Mouse (Mus musculus) yolk sac, embryonic 10.5 days (tissue): ENCODE data around the gene Hnrnpd.

Source experiments
- DNase-seq: peaks from one replicate; pipeline ENCODE4 v3.0.0-alpha.2; 2017; ENCODE audit warnings: low spot score

Hnrnpd gene

GRCm38 (mm10) chr5:99978699-99979442 lies at the start of gene Hnrnpd, which contains the start of gene 4930524J08Rik:
Gene Hnrnpd (minus strand): TSS chr5:99978938.
Gene 4930524J08Rik (plus strand): TSS chr5:99979061.
- DNase-seq, result peak; percentile 98

DNA sequence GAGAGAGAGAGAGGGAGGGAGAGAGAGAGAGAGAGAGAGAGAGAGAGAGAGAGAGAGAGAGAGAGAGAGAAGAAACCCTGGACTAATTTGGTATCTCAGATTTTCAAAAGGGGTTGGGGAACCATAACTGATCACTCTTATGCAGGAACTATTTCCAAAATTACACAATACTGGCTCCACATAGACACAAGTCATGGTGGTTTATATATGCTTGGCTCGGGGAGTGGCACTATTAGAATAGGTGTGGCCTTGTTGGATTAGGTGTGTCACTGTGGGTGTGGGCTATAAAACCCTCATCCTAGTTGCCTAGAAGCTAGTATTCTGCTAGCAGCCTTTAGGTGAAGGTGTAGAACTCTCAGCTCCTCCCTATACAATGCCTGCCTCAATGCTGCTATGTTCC lies 46.1 kb upstream of the Hnrnpd start:
- no peak for DNase-seq

- DNase-seq, result no peak
These were observed 45.7 kb upstream of the Hnrnpd start for GRCm38 (mm10) chr5:100024403-100024802.

GRCm38 (mm10) chr5:100020089-100020488 lies 41.4 kb upstream of the Hnrnpd start:
- no peak for DNase-seq

DNA sequence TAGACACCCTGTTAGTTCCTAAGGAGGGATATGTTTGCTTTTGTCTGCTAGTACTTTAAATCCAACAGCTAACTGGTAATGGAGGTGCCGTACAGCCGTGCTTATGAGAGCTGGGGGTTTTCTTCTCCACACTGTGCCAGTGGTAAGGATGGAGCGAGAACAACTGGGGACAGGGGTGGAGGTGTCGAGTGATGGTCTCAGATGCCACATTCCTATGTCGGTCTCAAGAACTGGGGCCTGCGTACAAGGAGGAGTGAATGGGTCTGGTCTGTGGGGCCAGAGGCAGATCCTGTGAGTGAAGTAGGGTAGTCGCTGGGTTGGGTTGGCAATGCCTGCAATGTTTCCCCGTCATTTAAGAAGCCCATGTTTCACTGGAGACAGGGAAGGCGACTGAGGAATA lies 33.9 kb upstream of the Hnrnpd start:
- DNase-seq, result no peak

- DNase-seq, result no peak
These were observed 29.7 kb upstream of the Hnrnpd start for GRCm38 (mm10) chr5:100008485-100008884.

- peak; percentile 6 for DNase-seq
These were observed 28.3 kb upstream of the Hnrnpd start for GRCm38 (mm10) chr5:100007040-100007375.

GRCm38 (mm10) chr5:100006324-100007039 lies 27.7 kb upstream of the Hnrnpd start:
- no peak for DNase-seq

- DNase-seq, result no peak
These were observed 27.2 kb upstream of the Hnrnpd start for GRCm38 (mm10) chr5:100005896-100006295.

- no peak for DNase-seq
These were observed 26.7 kb upstream of the Hnrnpd start for GRCm38 (mm10) chr5:100005431-100005830.

- no peak for DNase-seq
These were observed 25.2 kb upstream of the Hnrnpd start for GRCm38 (mm10) chr5:100003895-100004294.

- DNase-seq, result no peak
These were observed 21.8 kb upstream of the Hnrnpd start for GRCm38 (mm10) chr5:100000500-100000899.

GRCm38 (mm10) chr5:100000048-100000447 lies 21.3 kb upstream of the Hnrnpd start:
- DNase-seq, result no peak

- peak; percentile 5 for DNase-seq
These were observed 15.9 kb upstream of the Hnrnpd start for GRCm38 (mm10) chr5:99994680-99995079.

DNA sequence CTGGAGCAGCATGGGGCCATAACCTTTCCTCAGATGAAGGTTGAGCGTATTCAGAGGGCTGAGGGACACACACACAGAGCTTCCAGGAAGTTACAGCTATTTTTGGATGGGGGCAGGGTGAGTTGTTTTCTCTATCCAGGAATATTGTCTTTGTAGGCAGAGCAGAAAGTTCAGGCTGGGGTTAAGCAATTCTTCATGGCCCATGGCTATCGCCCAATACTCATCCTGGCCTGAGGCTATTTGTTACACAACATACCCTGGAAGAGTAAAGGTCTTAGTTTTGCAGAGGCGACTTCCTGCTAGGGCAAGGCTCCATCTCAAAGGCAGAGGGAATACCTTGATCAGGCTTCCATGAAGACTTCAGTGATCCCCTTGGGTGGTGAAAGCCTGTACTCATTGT lies 15.4 kb upstream of the Hnrnpd start:
- DNase-seq, result peak; percentile 71

DNA sequence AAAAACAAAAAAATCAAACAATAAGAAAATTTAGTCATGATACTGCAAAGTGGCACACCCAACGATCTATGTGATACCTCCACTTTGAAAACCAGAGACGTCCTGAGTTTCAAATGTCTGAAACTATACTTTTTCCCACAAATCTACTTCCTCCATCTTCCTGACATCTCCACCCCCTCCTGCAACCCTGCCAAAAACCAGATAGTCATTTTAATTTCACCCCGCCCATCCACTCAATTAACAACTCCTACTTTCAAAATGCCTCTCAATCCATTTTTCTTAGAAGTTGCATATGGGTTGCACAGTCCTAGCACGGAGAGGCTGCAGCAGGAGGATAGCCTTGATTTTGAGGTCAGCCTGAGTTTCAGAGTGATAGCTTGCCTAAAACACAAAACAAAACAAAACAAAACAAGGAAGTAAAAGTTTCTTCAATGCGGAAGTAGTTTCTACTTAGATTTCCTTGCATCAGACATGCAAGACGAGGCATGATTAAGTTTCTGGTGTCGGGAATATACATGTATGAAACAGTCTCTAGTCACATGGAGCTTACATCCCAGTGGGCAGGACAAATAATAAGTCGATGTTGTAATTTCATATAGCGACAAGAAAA lies 4.8 kb upstream of the Hnrnpd start:
- DNase-seq, result no peak

GRCm38 (mm10) chr5:99977516-99978301 lies 1.0 kb downstream of the Hnrnpd start:
- DNase-seq, result peak; percentile 91

DNA sequence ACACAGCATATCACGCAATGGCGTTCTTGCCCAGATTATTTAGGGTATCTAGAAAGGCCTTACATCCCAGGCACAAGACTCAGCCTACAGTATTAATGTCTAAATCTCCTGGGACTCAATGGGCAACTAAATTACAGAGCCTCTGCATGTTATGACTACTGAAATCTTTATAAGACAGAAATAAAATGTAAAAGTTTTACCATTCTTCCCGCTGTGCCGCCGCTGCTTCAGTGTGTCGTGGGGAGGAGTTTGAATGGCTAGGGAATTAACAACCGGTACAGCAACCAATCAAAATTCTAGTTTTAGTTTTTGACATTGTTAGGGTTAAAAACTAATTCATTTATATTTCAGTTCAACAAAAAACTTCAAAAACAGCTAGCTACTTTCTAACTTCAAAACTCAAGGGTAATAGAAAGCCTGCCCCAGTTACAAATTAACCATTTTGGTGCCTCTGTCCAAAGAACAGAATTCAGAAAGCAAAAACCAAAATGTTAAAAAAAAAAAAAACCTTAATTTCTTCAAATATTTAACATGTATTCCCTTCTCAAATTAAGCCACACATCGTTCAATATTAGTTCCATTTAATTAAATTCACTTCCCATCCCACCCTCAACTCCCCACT lies 2.3 kb downstream of the Hnrnpd start:
- DNase-seq, result no peak

GRCm38 (mm10) chr5:99975776-99976175 lies 3.0 kb downstream of the Hnrnpd start:
- no peak for DNase-seq

GRCm38 (mm10) chr5:99975061-99975460 lies 3.7 kb downstream of the Hnrnpd start:
- DNase-seq, result no peak

DNA sequence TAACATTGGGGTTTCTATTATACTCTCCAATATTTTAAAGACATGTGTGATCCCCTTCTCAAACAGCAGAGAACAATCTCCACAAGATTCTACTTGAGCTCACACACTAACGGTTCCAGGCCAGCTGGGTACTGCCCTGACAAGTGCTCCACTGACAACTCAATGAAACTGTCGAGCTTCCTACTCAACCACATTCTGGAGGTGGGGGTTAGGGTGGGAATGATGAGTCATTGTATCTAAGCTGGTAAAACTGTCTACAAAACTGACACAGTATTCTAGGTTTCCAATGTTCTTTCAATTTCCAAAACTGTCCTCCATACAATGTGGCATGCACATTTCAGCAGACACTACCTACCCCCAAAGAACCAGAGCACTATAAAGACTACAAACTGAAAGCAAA lies 4.8 kb downstream of the Hnrnpd start:
- no peak for DNase-seq

DNA sequence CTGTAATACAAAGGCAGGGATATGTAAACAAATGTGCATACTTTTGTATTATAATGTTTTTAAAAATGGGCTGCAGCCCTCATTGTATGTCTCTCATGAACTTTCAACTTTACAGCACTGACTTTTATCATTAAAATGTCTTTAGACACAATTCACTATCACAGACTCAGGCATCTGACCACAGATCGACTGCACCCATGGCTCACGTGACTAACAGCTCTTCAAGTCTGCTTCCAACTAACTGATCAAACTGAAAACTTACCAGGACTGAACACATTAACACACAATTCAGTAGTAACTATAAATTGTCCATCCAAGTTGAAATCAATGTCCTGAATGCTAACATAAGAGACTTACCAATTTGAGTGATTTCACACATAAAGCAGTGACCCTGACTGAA lies 18.8 kb downstream of the Hnrnpd start:
- no peak for DNase-seq
